Mouse (Mus musculus) liver, adult 2 months (tissue): ENCODE measurements around the gene Dad1.

ENCODE experiments used
- CTCF ChIP-seq: fragments of 200-500 bp; IDR thresholded peaks from 2 replicates; pipeline ENCODE4 v1.5.1; 2011; ENCODE audit warnings: low read depth, low read length, control low read depth
- POLR2A ChIP-seq: fragments of 200-500 bp; IDR thresholded peaks from 2 replicates; pipeline ENCODE4 v1.6.1; 2011; ENCODE audit warnings: low read length, control low read depth; ENCODE audit not compliant: insufficient read depth; ENCODE audit errors: extremely low read depth

DNA sequence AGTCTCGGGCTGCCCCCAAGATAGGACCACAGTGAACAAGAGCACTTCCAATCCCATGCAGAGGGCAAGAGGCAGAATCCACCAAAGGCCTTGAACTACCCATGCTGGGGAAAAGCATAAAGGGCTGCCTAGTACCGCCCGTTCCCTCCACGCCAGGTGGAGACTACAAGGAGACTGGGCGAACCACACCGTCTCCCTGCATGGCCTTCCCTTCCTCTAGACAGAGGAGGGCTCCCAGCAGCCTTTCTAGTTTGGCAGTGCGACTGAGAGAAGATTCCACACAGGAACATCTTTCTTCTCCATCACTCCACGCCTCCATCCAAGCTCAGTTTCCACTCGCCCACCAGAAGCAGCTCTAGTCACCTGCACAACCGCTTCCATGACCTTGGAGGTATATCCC, 14.1 kb upstream of the Dad1 start:
- TF ChIP-seq CTCF = no peak
- no peak for TF ChIP-seq POLR2A
